Mouse (Mus musculus) cerebellum, adult 2 months (tissue): Measurements from ENCODE around the gene Baiap3.

Source experiments
- CTCF ChIP-seq: fragments of 200-500 bp; IDR thresholded peaks from 2 replicates; pipeline ENCODE4 v1.5.1; 2011; ENCODE audit warnings: low read depth, mild to moderate bottlenecking, control low read depth, low read length, moderate library complexity, borderline replicate concordance; ENCODE audit not compliant: insufficient read depth
- POLR2A ChIP-seq: fragments of 200-500 bp; IDR thresholded peaks from 2 replicates; pipeline ENCODE4 v1.6.1; 2011; ENCODE audit warnings: low read length, control low read depth, borderline replicate concordance; ENCODE audit not compliant: insufficient read depth

DNA sequence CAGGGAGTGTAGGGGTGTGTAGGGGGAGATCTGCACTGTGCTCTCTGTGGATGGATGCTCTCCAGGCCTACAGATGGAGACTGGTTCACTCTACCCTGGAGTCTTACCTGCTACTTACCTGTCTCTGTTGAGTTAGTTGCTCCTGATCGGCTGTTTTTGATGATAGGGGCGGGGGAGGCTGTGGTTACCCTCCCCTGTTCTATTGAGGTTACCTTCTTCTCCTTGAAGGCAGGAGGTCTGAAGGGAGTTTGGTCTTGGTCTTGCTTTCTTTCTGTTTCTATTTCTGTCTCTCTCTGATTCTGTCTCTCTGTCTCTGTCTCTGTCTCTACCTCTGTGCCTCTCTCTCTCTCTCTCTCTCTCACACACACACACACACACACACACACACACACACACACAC is 1.1 kb downstream of the Baiap3 start:
- TF ChIP-seq POLR2A (no peak), CTCF (no peak)
